Mouse (Mus musculus): Measurements from ENCODE around the gene Sephs1. TPM values are rescaled to one million over a fixed set of nuclear protein-coding genes. Genes with fewer than 3 reads are reported as not detected.

Gene Sephs1
- polyA plus RNA-seq, 1 experiment from 2014 or later, result 24.1 TPM

GRCm38 (mm10) chr2:4864817-4865296 lies 16.5 kb upstream of the Sephs1 start:
- no peak for ATAC-seq
- TF ChIP-seq CTCF (IDR thresholded peaks at IDR 0.05; ENCODE audit: low read depth), result no peak

GRCm38 (mm10) chr2:4868028-4868725 lies 13.2 kb upstream of the Sephs1 start:
- Histone ChIP-seq H3K4me3 (ENCODE audit: low read depth, low read length) (no peak overlapping the region), H3K9ac (ENCODE audit: low read depth, low read length) (no peak overlapping the region), H3K27ac (ENCODE audit: low read depth, low read length) (no peak overlapping the region), H3K27me3 (replicated peaks; ENCODE audit: control insufficient read depth, insufficient read depth, low read length) (no peaks in the 10 kb centered on the region), H3K4me1 (replicated peaks; ENCODE audit: control insufficient read depth, insufficient read depth, low read length) (0 out of 2 replicates have a peak, but pooled peaks cover under 1% of the 10 kb centered on the region), H3K36me3 (ENCODE audit: control insufficient read depth, insufficient read depth) (no peaks in the 10 kb centered on the region), H3K9me3 (ENCODE audit: control insufficient read depth) (no peaks in the 10 kb centered on the region), H3K4me2 (replicated peaks; ENCODE audit: low read depth) (no peak overlapping the region)
- 77% methylated on average over 12 of the region's 12 CpGs for WGBS
- no peak for ATAC-seq
- TF ChIP-seq CTCF (IDR thresholded peaks at IDR 0.05; ENCODE audit: low read depth), result no peak

More at GRCm38 (mm10) chr2:4864817-4865296, 16.5 kb upstream of the Sephs1 start:
- Histone ChIP-seq H3K36me3 (ENCODE audit: control insufficient read depth, insufficient read depth) (no peaks in the 10 kb centered on the region), H3K9ac (ENCODE audit: low read depth, low read length) (no peak overlapping the region), H3K27ac (ENCODE audit: low read depth, low read length) (no peak overlapping the region), H3K27me3 (replicated peaks; ENCODE audit: control insufficient read depth, insufficient read depth, low read length) (no peaks in the 10 kb centered on the region), H3K4me3 (ENCODE audit: low read depth, low read length) (no peak overlapping the region), H3K4me2 (replicated peaks; ENCODE audit: low read depth) (no peak overlapping the region), H3K9me3 (ENCODE audit: control insufficient read depth) (no peaks in the 10 kb centered on the region), H3K4me1 (replicated peaks; ENCODE audit: control insufficient read depth, insufficient read depth, low read length) (no peaks in the 10 kb centered on the region)
- 41% methylated on average over 9 of the region's 9 CpGs for WGBS

- no peak for ATAC-seq
- WGBS, result 71% methylated on average over 9 of the region's 9 CpGs
- Histone ChIP-seq H3K4me3 (ENCODE audit: low read depth, low read length) (no peak overlapping the region), H3K4me1 (replicated peaks; ENCODE audit: control insufficient read depth, insufficient read depth, low read length) (0 out of 2 replicates have a peak, but pooled peaks cover 3% of the 10 kb centered on the region), H3K36me3 (ENCODE audit: control insufficient read depth, insufficient read depth) (no peaks in the 10 kb centered on the region), H3K27me3 (replicated peaks; ENCODE audit: control insufficient read depth, insufficient read depth, low read length) (no peaks in the 10 kb centered on the region), H3K9ac (ENCODE audit: low read depth, low read length) (no peak overlapping the region), H3K4me2 (replicated peaks; ENCODE audit: low read depth) (no peak overlapping the region), H3K27ac (ENCODE audit: low read depth, low read length) (no peak overlapping the region), H3K9me3 (ENCODE audit: control insufficient read depth) (no peaks in the 10 kb centered on the region)
- no peak for TF ChIP-seq CTCF (IDR thresholded peaks at IDR 0.05; ENCODE audit: low read depth)
Observed at GRCm38 (mm10) chr2:4872740-4873139, 8.6 kb upstream of the Sephs1 start.

GRCm38 (mm10) chr2:4873331-4873730 lies 8.0 kb upstream of the Sephs1 start:
- Histone ChIP-seq H3K4me3 (ENCODE audit: low read depth, low read length) (no peak overlapping the region), H3K27me3 (replicated peaks; ENCODE audit: control insufficient read depth, insufficient read depth, low read length) (no peaks in the 10 kb centered on the region), H3K9ac (ENCODE audit: low read depth, low read length) (no peak overlapping the region), H3K27ac (ENCODE audit: low read depth, low read length) (no peak overlapping the region), H3K9me3 (ENCODE audit: control insufficient read depth) (no peaks in the 10 kb centered on the region), H3K4me1 (replicated peaks; ENCODE audit: control insufficient read depth, insufficient read depth, low read length) (0 out of 2 replicates have a peak, but pooled peaks cover 3% of the 10 kb centered on the region), H3K4me2 (replicated peaks; ENCODE audit: low read depth) (no peak overlapping the region), H3K36me3 (ENCODE audit: control insufficient read depth, insufficient read depth) (no peaks in the 10 kb centered on the region)
- 21% methylated on average over 6 of the region's 6 CpGs for WGBS
- no peak for ATAC-seq
- no peak for TF ChIP-seq CTCF (IDR thresholded peaks at IDR 0.05; ENCODE audit: low read depth)

- ATAC-seq, result no peak
- H3K4me3 ChIP-seq (ENCODE audit: low read depth, low read length), result no peak overlapping the region
- WGBS, result 14% methylated on average over 1 of the region's 1 CpGs
Observed at GRCm38 (mm10) chr2:4875090-4875489, 6.3 kb upstream of the Sephs1 start.

GRCm38 (mm10) chr2:4876131-4876530 lies 5.2 kb upstream of the Sephs1 start:
- 71% methylated on average over 3 of the region's 3 CpGs for WGBS
- H3K4me2 ChIP-seq (replicated peaks; ENCODE audit: low read depth), result no peak overlapping the region
- no peak for ATAC-seq
- TF ChIP-seq CTCF (IDR thresholded peaks at IDR 0.05; ENCODE audit: low read depth), result no peak
- H3K4me3 ChIP-seq (ENCODE audit: low read depth, low read length), result no peak overlapping the region
- H3K27ac ChIP-seq (ENCODE audit: low read depth, low read length), result no peak overlapping the region
- H3K9me3 ChIP-seq (ENCODE audit: control insufficient read depth), result no peaks in the 10 kb centered on the region
- H3K4me1 ChIP-seq (replicated peaks; ENCODE audit: control insufficient read depth, insufficient read depth, low read length), result 0 out of 2 replicates have a peak, but pooled peaks cover 3% of the 10 kb centered on the region
- H3K27me3 ChIP-seq (replicated peaks; ENCODE audit: control insufficient read depth, insufficient read depth, low read length), result no peaks in the 10 kb centered on the region
- H3K36me3 ChIP-seq (ENCODE audit: control insufficient read depth, insufficient read depth), result no peaks in the 10 kb centered on the region
- H3K9ac ChIP-seq (ENCODE audit: low read depth, low read length), result no peak overlapping the region

More at GRCm38 (mm10) chr2:4875090-4875489, 6.3 kb upstream of the Sephs1 start:
- H3K27me3 ChIP-seq (replicated peaks; ENCODE audit: control insufficient read depth, insufficient read depth, low read length), result no peaks in the 10 kb centered on the region
- H3K4me1 ChIP-seq (replicated peaks; ENCODE audit: control insufficient read depth, insufficient read depth, low read length), result 0 out of 2 replicates have a peak, but pooled peaks cover 3% of the 10 kb centered on the region
- no peaks in the 10 kb centered on the region for H3K9me3 ChIP-seq (ENCODE audit: control insufficient read depth)
- H3K9ac ChIP-seq (ENCODE audit: low read depth, low read length), result no peak overlapping the region
- TF ChIP-seq CTCF (IDR thresholded peaks at IDR 0.05; ENCODE audit: low read depth), result no peak
- no peak overlapping the region for H3K4me2 ChIP-seq (replicated peaks; ENCODE audit: low read depth)
- no peak overlapping the region for H3K27ac ChIP-seq (ENCODE audit: low read depth, low read length)
- H3K36me3 ChIP-seq (ENCODE audit: control insufficient read depth, insufficient read depth), result no peaks in the 10 kb centered on the region
